ENCODE assay signal across 22 mouse cellular contexts in the genomic region with DNA sequence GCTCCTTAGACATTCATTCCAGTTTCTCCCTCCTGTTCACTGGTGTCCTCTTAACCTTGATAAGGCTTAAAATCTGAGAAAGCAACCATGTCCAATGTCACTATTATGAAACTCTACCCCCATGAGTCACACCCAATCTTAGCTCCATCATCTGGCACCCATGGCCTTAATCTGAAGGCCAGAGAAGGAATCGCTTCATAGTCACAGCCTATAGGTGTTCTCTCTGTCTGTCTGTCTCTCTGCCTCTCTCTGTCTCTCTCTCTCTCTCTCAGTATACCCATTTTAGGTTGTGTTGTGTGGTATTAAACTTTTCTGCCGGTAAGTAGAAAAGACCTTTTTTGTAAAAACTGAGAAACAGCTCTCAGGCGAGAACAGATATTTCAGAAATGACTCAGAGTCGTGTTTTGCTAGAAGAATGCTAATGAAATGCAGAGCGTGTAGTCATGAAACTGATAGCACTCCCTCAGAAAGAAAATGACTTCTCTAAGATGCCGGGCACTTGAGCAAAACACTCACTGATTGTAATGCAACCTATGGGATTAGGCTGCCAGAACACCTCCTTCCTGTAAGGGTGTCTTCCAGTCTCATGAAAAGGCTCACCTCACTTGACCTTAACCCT.
DNase-seq lines count a peak whose midpoint lies in the region; ATAC-seq lines count a peak whose summit lies in the region.
"Had no signal": no experiment of that assay in that cellular context is flagged by ENCODE, and none has a peak within 500 bp of the region (broad histone marks: within the 10 kb centered on the region; RNA-seq: fewer than 3 reads in every experiment).

No protein-coding gene starts in this region.

- DNase-seq in adrenal gland, adult 2 months, result peak; percentile 42
- no peak for DNase-seq in adrenal gland, adult 18-20 months (ENCODE audit: low spot score in 2 of 2)
- peak; percentile 42 for DNase-seq in CD4-positive, CD25-positive, alpha-beta regulatory T cell, adult 2 months (ENCODE audit: low read depth, low spot score)
- DNase-seq in spleen, postnatal 4 days (ENCODE audit: low spot score in 2 of 2), result no peak
- no peak for DNase-seq in ovary, adult 18-20 months (ENCODE audit: low spot score)
- DNase-seq in spleen, postnatal 14 days (ENCODE audit: low spot score in 2 of 2), result no peak
- DNase-seq: adrenal gland, postnatal 10 days; B cell, adult 2 months; cerebellum, adult 8-10 months; cerebellum, postnatal 36 days; embryo, embryonic 11 days; kidney, adult 18-20 months; kidney, postnatal 10 days; liver; lung, postnatal 36 days; right cerebral cortex, postnatal 25 days; spleen, adult 18-20 months; thymus, adult 2 months had no signal

- ATAC-seq in activated CD4-positive, CD25-positive, alpha-beta regulatory T cell, adult 4 months, result peak; percentile 62
- peak; percentile 63 for ATAC-seq in inflammation-experienced regulatory T-cells, adult 6 months
- ATAC-seq: forebrain, embryonic 15.5 days; midbrain, embryonic 13.5 days had no signal

Comparison
In these comparisons a context has a peak if more than half of its experiments do, and no peak if none do; other contexts are left out.
1. DNase-seq: peak in adrenal gland, adult 2 months (single experiment) and CD4-positive, CD25-positive, alpha-beta regulatory T cell, adult 2 months (single experiment); none in adrenal gland, adult 18-20 months (0 of 2), spleen, postnatal 4 days (0 of 2), ovary, adult 18-20 months (single experiment) and spleen, postnatal 14 days (0 of 2).